Mouse (Mus musculus): Measurements from ENCODE around the gene Gdpd3. TPM values are rescaled to one million over a fixed set of nuclear protein-coding genes. Genes with fewer than 3 reads are reported as not detected.

The Gdpd3 gene
- polyA plus RNA-seq, 1 experiment from 2014 or later: 0.97 TPM

DNA sequence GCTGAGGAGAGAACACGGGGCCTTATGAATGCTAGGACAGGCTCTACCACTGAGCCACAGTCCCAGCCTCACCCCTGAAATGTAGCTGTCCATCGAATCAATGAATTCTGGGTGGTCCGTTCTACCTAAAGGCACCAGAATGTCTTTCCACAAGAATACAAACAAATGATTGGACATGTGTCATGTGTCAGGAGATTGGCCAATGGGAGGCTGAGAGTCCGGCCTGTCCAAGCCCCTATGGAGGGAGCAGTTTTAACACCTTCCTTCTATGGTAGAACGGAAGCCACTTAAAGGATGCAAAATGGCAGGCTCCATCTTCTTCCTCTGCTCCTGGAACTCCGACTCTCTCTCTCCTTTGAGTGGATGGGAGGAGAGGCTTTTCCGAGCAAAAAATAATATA, 51.5 kb downstream of the Gdpd3 start:
- Histone ChIP-seq H3K36me3 (ENCODE audit: control insufficient read depth, insufficient read depth, low read length) (no peaks in the 10 kb centered on the region), H3K27me3 (ENCODE audit: control insufficient read depth, insufficient read depth, low read length) (no peaks in the 10 kb centered on the region), H3K4me1 (replicated peaks; ENCODE audit: control insufficient read depth, insufficient read depth, low read length) (no peaks in the 10 kb centered on the region; the same call in 1 of the 2 replicates), H3K27ac (ENCODE audit: low read depth, low read length) (no peak overlapping the region), H3K4me2 (replicated peaks; ENCODE audit: low read depth, low read length) (no peak overlapping the region), H3K9ac (ENCODE audit: low read depth, low read length) (no peak overlapping the region), H3K4me3 (ENCODE audit: low read depth, low read length) (no peak overlapping the region), H3K9me3 (ENCODE audit: control insufficient read depth, low read length) (no peaks in the 10 kb centered on the region)
- no peak for ATAC-seq (ENCODE audit: low FRiP score)
- DNase-seq (ENCODE audit: low spot score): no peak
- 85% methylated on average over 7 of the region's 7 CpGs for WGBS

DNA sequence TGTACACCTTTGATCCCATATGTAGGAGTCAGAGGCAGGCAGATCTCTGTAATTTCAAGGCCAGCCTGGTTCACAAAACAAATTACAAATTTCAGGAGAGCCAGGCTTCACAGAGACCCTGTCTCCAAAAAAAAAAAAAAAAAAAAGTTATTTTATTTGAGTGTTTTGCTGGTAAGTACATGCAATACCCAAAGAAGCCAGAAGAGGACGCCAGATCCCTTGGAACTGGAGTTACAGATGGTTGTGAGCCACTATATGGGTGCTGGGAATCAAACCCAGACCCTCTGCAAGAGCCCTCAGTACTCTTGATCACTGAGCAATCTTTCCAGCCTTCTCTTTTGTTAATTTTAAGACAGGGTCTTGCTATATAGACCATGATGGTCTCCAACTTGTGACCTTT, 52.7 kb downstream of the Gdpd3 start:
- Histone ChIP-seq H3K36me3 (ENCODE audit: control insufficient read depth, insufficient read depth, low read length) (no peaks in the 10 kb centered on the region), H3K27ac (ENCODE audit: low read depth, low read length) (no peak overlapping the region), H3K27me3 (ENCODE audit: control insufficient read depth, insufficient read depth, low read length) (no peaks in the 10 kb centered on the region; the same call in 1 of the 2 replicates), H3K9me3 (ENCODE audit: control insufficient read depth, low read length) (no peaks in the 10 kb centered on the region), H3K4me1 (replicated peaks; ENCODE audit: control insufficient read depth, insufficient read depth, low read length) (no peaks in the 10 kb centered on the region; the same call in 1 of the 2 replicates), H3K9ac (ENCODE audit: low read depth, low read length) (no peak overlapping the region), H3K4me2 (replicated peaks; ENCODE audit: low read depth, low read length) (no peak overlapping the region), H3K4me3 (ENCODE audit: low read depth, low read length) (no peak overlapping the region)
- 25% methylated on average over 1 of the region's 1 CpGs for WGBS
- DNase-seq (ENCODE audit: low spot score) (no peak), ATAC-seq (ENCODE audit: low FRiP score) (no peak)

DNA sequence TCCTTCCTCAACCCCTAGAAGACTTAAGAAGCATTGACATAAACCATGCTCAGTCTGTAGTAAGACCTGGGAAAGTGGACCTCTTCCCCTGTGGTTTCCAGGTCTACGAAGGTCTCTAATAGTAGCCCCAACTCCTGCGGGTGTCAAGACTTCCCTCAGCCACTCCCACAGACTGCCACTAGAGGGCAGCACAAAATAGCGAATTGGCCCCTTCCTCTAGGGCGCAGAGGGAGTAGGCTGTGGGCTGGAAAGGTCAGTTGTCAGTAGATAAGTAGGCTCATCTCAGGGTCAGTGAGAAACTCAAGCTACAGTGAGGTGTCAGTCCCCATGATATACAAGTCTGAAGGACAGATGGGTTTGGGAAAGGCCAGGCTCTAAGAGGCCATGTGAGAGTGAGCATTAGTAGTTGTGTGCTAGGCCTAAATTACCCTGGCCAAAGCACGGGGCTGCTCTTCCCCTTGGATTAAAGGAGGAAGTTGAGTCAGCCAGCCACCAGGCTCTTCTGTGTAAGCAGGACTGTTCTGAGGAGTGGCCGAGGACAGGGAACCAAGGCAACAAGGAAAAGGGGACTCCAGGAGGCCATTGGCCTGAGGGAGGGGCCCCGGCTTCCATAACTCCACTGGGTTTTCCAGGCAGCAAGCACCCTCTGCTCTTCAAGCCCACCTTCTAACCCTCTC, 55.8 kb downstream of the Gdpd3 start:
- Histone ChIP-seq H3K4me2 (replicated peaks; ENCODE audit: low read depth, low read length) (no peak overlapping the region), H3K4me3 (ENCODE audit: low read depth, low read length) (no peak overlapping the region), H3K36me3 (ENCODE audit: control insufficient read depth, insufficient read depth, low read length) (no peaks in the 10 kb centered on the region), H3K9me3 (ENCODE audit: control insufficient read depth, low read length) (no peaks in the 10 kb centered on the region), H3K27me3 (ENCODE audit: control insufficient read depth, insufficient read depth, low read length) (no peaks in the 10 kb centered on the region; the same call in 1 of the 2 replicates), H3K27ac (ENCODE audit: low read depth, low read length) (peak overlapping the region; percentile 79), H3K4me1 (replicated peaks; ENCODE audit: control insufficient read depth, insufficient read depth, low read length) (no peaks in the 10 kb centered on the region; the same call in 1 of the 2 replicates), H3K9ac (ENCODE audit: low read depth, low read length) (no peak overlapping the region)
- WGBS: 27% methylated on average over 7 of the region's 7 CpGs
- ATAC-seq (ENCODE audit: low FRiP score) (peak; percentile 42; the same call in 1 of the 2 replicates), DNase-seq (ENCODE audit: low spot score) (peak; percentile 94)

DNA sequence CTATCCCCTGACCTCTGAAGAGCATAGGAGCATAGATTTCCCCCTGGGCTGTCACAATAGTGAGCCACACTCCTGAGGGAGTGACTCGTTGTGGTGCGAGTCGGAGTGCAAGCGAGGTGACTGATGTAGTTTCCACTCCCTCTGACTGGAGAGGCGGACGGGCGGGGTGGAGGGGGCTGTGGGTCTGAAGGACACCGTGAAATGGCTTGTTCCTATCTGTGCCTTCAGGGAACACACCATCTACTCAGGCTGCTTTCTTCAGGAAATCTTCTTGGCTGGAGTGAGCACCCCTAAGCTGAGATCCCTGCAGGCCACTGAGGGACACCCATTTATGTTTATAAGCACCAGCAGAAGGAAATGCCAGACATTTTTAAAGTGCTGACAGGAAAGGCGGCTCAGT, 56.6 kb downstream of the Gdpd3 start:
- Histone ChIP-seq H3K27me3 (ENCODE audit: control insufficient read depth, insufficient read depth, low read length) (no peaks in the 10 kb centered on the region; the same call in 1 of the 2 replicates), H3K4me1 (replicated peaks; ENCODE audit: control insufficient read depth, insufficient read depth, low read length) (no peaks in the 10 kb centered on the region; the same call in 1 of the 2 replicates), H3K27ac (ENCODE audit: low read depth, low read length) (peak overlapping the region; percentile 79), H3K9me3 (ENCODE audit: control insufficient read depth, low read length) (no peaks in the 10 kb centered on the region), H3K9ac (ENCODE audit: low read depth, low read length) (peak overlapping the region; percentile 76), H3K4me3 (ENCODE audit: low read depth, low read length) (peak overlapping the region; percentile 56), H3K4me2 (replicated peaks; ENCODE audit: low read depth, low read length) (peak overlapping the region; percentile 83), H3K36me3 (ENCODE audit: control insufficient read depth, insufficient read depth, low read length) (no peaks in the 10 kb centered on the region)
- ATAC-seq (ENCODE audit: low FRiP score): peak; percentile 25
- WGBS: 8% methylated on average over 9 of the region's 9 CpGs
- DNase-seq (ENCODE audit: low spot score): no peak

DNA sequence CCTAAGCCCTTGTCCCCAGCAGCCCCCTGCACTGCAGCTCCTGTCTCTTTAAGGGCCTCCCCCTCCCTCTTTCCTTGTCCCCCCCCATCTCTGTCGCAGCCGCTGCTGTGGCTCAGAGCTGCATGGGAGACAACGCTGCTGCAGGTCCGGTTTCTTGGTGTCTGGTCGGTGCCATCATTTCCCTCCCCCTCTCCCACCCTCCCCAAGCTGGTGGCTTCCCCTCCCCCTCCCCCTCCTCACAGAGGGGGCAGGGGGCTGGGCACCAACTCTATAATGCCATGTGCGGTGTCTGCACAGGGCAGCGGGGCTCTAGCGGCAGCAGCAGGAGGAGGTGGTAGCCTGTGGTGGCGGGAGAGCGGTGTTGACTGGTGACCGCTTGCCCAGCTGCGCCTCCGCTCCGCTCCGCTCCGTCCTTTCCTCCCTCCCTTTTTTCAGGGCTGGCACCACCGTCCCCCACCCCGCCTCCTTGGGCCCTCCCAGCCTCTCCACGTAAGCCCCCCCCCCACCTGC, 57.1 kb downstream of the Gdpd3 start:
- WGBS: 4% methylated on average over 12 of the region's 19 CpGs
- Histone ChIP-seq H3K4me1 (replicated peaks; ENCODE audit: control insufficient read depth, insufficient read depth, low read length) (no peaks in the 10 kb centered on the region; the same call in 1 of the 2 replicates), H3K36me3 (ENCODE audit: control insufficient read depth, insufficient read depth, low read length) (no peaks in the 10 kb centered on the region), H3K9ac (ENCODE audit: low read depth, low read length) (peak overlapping the region; percentile 76), H3K27ac (ENCODE audit: low read depth, low read length) (peak overlapping the region; percentile 79), H3K4me3 (ENCODE audit: low read depth, low read length) (peak overlapping the region; percentile 56), H3K4me2 (replicated peaks; ENCODE audit: low read depth, low read length) (peak overlapping the region; percentile 83), H3K9me3 (ENCODE audit: control insufficient read depth, low read length) (no peaks in the 10 kb centered on the region), H3K27me3 (ENCODE audit: control insufficient read depth, insufficient read depth, low read length) (no peaks in the 10 kb centered on the region; the same call in 1 of the 2 replicates)
- DNase-seq (ENCODE audit: low spot score): peak; percentile 62
- peak; percentile 82 for ATAC-seq (ENCODE audit: low FRiP score)

DNA sequence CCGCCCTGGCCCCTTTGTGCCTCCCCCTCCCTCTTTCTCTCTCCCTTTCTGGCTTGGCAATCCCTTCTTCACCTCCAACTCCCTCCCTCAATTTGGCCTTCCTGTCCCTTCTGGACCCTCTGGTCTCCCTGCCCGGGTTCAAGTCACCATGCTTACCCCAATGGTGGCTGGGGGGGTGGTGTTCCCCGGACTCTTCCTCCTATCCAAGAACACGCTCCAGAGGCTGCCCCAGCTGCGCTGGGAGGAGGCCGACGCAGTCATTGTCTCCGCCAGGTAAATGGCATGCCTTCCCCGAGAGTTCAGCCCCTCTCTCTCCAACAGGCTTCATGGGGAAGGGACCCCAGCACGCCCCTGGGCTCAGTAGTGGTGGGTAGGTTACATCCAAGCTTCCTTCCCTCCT, 57.8 kb downstream of the Gdpd3 start:
- peak; percentile 35 for DNase-seq (ENCODE audit: low spot score)
- Histone ChIP-seq H3K9me3 (ENCODE audit: control insufficient read depth, low read length) (no peaks in the 10 kb centered on the region), H3K27me3 (ENCODE audit: control insufficient read depth, insufficient read depth, low read length) (no peaks in the 10 kb centered on the region; the same call in 1 of the 2 replicates), H3K27ac (ENCODE audit: low read depth, low read length) (peak overlapping the region; percentile 79; the same call in 1 of the 2 replicates), H3K4me3 (ENCODE audit: low read depth, low read length) (peak overlapping the region; percentile 56), H3K9ac (ENCODE audit: low read depth, low read length) (peak overlapping the region; percentile 76), H3K4me2 (replicated peaks; ENCODE audit: low read depth, low read length) (peak overlapping the region; percentile 83), H3K4me1 (replicated peaks; ENCODE audit: control insufficient read depth, insufficient read depth, low read length) (no peaks in the 10 kb centered on the region; the same call in 1 of the 2 replicates), H3K36me3 (ENCODE audit: control insufficient read depth, insufficient read depth, low read length) (no peaks in the 10 kb centered on the region)
- peak; percentile 15; the same call in 1 of the 2 replicates for ATAC-seq (ENCODE audit: low FRiP score)
- WGBS: 9% methylated on average over 10 of the region's 10 CpGs

Other genes with a start within 250 kb of the Gdpd3 start
- gene Eif3c, start 199.9 kb upstream of the Gdpd3 start, polyA plus RNA-seq (2014; fragmentation: Nextera tagmentation; extraction: Ambion mirVana): 187 and 194 TPM in 2 replicates
- gene Apobr, start 181.4 kb upstream of the Gdpd3 start, polyA plus RNA-seq (2014; fragmentation: Nextera tagmentation; extraction: Ambion mirVana): 0.35 and 0.71 TPM in 2 replicates
- gene Cln3, start 180.5 kb upstream of the Gdpd3 start, polyA plus RNA-seq (2014; fragmentation: Nextera tagmentation; extraction: Ambion mirVana): 25.5 and 26.7 TPM in 2 replicates
- not detected in 2 replicates for gene Il27, start 171.4 kb upstream of the Gdpd3 start, polyA plus RNA-seq (2014; fragmentation: Nextera tagmentation; extraction: Ambion mirVana)
- 1.3 and 2.4 TPM in 2 replicates for gene Nupr1, start 135.5 kb upstream of the Gdpd3 start, polyA plus RNA-seq (2014; fragmentation: Nextera tagmentation; extraction: Ambion mirVana)
- 44.8 and 49.3 TPM in 2 replicates for gene Sgf29, start 117.0 kb upstream of the Gdpd3 start, polyA plus RNA-seq (2014; fragmentation: Nextera tagmentation; extraction: Ambion mirVana)
- gene Sult1a1, start 89.9 kb upstream of the Gdpd3 start, polyA plus RNA-seq (2014; fragmentation: Nextera tagmentation; extraction: Ambion mirVana): 0.25 and 0.52 TPM in 2 replicates
- 164 and 176 TPM in 2 replicates for gene Bola2, start 70.9 kb upstream of the Gdpd3 start, polyA plus RNA-seq (2014; fragmentation: Nextera tagmentation; extraction: Ambion mirVana)
- gene Slx1b, start 70.5 kb upstream of the Gdpd3 start, polyA plus RNA-seq (2014; fragmentation: Nextera tagmentation; extraction: Ambion mirVana): 9.8 and 10.7 TPM in 2 replicates
- gene Coro1a, start 58.5 kb upstream of the Gdpd3 start, polyA plus RNA-seq (2014; fragmentation: Nextera tagmentation; extraction: Ambion mirVana): 45.3 and 47.8 TPM in 2 replicates
- 47.2 and 51.8 TPM in 2 replicates for gene Mapk3, start 6.7 kb upstream of the Gdpd3 start, polyA plus RNA-seq (2014; fragmentation: Nextera tagmentation; extraction: Ambion mirVana)
- 114 and 119 TPM in 2 replicates for gene Ypel3, start 10.6 kb downstream of the Gdpd3 start, polyA plus RNA-seq (2014; fragmentation: Nextera tagmentation; extraction: Ambion mirVana)
- 0.25 and 0.79 TPM in 2 replicates for gene Tbx6, start 15.1 kb downstream of the Gdpd3 start, polyA plus RNA-seq (2014; fragmentation: Nextera tagmentation; extraction: Ambion mirVana)
- 313 and 330 TPM in 2 replicates for gene Ppp4c, start 26.2 kb downstream of the Gdpd3 start, polyA plus RNA-seq (2014; fragmentation: Nextera tagmentation; extraction: Ambion mirVana)
- gene Fam57b, start 31.3 kb downstream of the Gdpd3 start, polyA plus RNA-seq (2014; fragmentation: Nextera tagmentation; extraction: Ambion mirVana): 14.6 and 16.3 TPM in 2 replicates
- gene 4930451I11Rik, start 65.3 kb downstream of the Gdpd3 start, polyA plus RNA-seq (2014; fragmentation: Nextera tagmentation; extraction: Ambion mirVana): not detected in 2 replicates
- gene Doc2a, start 81.1 kb downstream of the Gdpd3 start, polyA plus RNA-seq (2014; fragmentation: Nextera tagmentation; extraction: Ambion mirVana): 3.4 and 3.7 TPM in 2 replicates
- gene Hirip3, start 95.6 kb downstream of the Gdpd3 start, polyA plus RNA-seq (2014; fragmentation: Nextera tagmentation; extraction: Ambion mirVana): 22.0 and 25.2 TPM in 2 replicates
- gene Ino80e, start 96.0 kb downstream of the Gdpd3 start, polyA plus RNA-seq (2014; fragmentation: Nextera tagmentation; extraction: Ambion mirVana): 89.3 and 89.4 TPM in 2 replicates
- gene Taok2, start 118.4 kb downstream of the Gdpd3 start, polyA plus RNA-seq (2014; fragmentation: Nextera tagmentation; extraction: Ambion mirVana): 27.3 and 31.2 TPM in 2 replicates
- gene Tmem219, start 156.6 kb downstream of the Gdpd3 start, polyA plus RNA-seq (2014; fragmentation: Nextera tagmentation; extraction: Ambion mirVana): 25.3 and 28.6 TPM in 2 replicates
- gene Kctd13, start 162.5 kb downstream of the Gdpd3 start, polyA plus RNA-seq (2014; fragmentation: Nextera tagmentation; extraction: Ambion mirVana): 30.1 and 33.5 TPM in 2 replicates
- gene Asphd1, start 183.2 kb downstream of the Gdpd3 start, polyA plus RNA-seq (2014; fragmentation: Nextera tagmentation; extraction: Ambion mirVana): 0.90 and 0.92 TPM in 2 replicates
- gene Sez6l2, start 184.2 kb downstream of the Gdpd3 start, polyA plus RNA-seq (2014; fragmentation: Nextera tagmentation; extraction: Ambion mirVana): 13.2 and 14.2 TPM in 2 replicates
- gene Cdipt, start 209.6 kb downstream of the Gdpd3 start, polyA plus RNA-seq (2014; fragmentation: Nextera tagmentation; extraction: Ambion mirVana): 68.9 and 69.5 TPM in 2 replicates
- 0.63 and 0.93 TPM in 2 replicates for gene Cdiptos, start 209.8 kb downstream of the Gdpd3 start, polyA plus RNA-seq (2014; fragmentation: Nextera tagmentation; extraction: Ambion mirVana)
- gene Mvp, start 248.3 kb downstream of the Gdpd3 start, polyA plus RNA-seq (2014; fragmentation: Nextera tagmentation; extraction: Ambion mirVana): 3.4 and 3.5 TPM in 2 replicates

All from hindbrain, embryonic 11.5 days (tissue).